Mouse (Mus musculus) 3134 (cell line): ENCODE data around the gene Ddx20.

Source experiments
- DNase-seq: peaks from one replicate; pipeline ENCODE4 v3.0.0-alpha.2; 2011; ENCODE audit warnings: low spot score; ENCODE audit not compliant: insufficient read length; ENCODE audit errors: extremely low read depth

Gene Ddx20

GRCm38 (mm10) chr3:105674595-105675218 lies 12.7 kb downstream of the Ddx20 start:
- no peak for DNase-seq

- DNase-seq, result no peak
Measured at GRCm38 (mm10) chr3:105670801-105671200, 16.6 kb downstream of the Ddx20 start.

- DNase-seq, result no peak
Measured at GRCm38 (mm10) chr3:105669776-105670175, 17.6 kb downstream of the Ddx20 start.

GRCm38 (mm10) chr3:105668161-105668560 lies 19.2 kb downstream of the Ddx20 start:
- DNase-seq, result no peak

GRCm38 (mm10) chr3:105666996-105667523 lies 20.3 kb downstream of the Ddx20 start:
- DNase-seq, result no peak

GRCm38 (mm10) chr3:105665105-105665765 lies 22.1 kb downstream of the Ddx20 start:
- DNase-seq, result no peak

- no peak for DNase-seq
Measured at GRCm38 (mm10) chr3:105663043-105663442, 24.3 kb downstream of the Ddx20 start.

GRCm38 (mm10) chr3:105660530-105660929 lies 26.8 kb downstream of the Ddx20 start:
- no peak for DNase-seq

GRCm38 (mm10) chr3:105655031-105655585 lies 32.3 kb downstream of the Ddx20 start:
- DNase-seq, result no peak

GRCm38 (mm10) chr3:105653544-105654380 lies 33.6 kb downstream of the Ddx20 start:
- DNase-seq, result no peak

- no peak for DNase-seq
Measured at GRCm38 (mm10) chr3:105648889-105649567, 38.3 kb downstream of the Ddx20 start.

GRCm38 (mm10) chr3:105643566-105643965 lies 43.8 kb downstream of the Ddx20 start:
- DNase-seq, result no peak

- no peak for DNase-seq
Measured at GRCm38 (mm10) chr3:105642186-105642585, 45.2 kb downstream of the Ddx20 start.

- DNase-seq, result no peak
Measured at GRCm38 (mm10) chr3:105633021-105633420, 54.4 kb downstream of the Ddx20 start.

GRCm38 (mm10) chr3:105632296-105632695 lies 55.1 kb downstream of the Ddx20 start:
- DNase-seq, result no peak
